Mouse (Mus musculus) fat pad, adult 2 months (tissue): ENCODE data around the gene Cnn3.

ENCODE experiments used
- DNase-seq: peaks from one replicate; pipeline ENCODE4 v3.0.0-alpha.2; 2011; ENCODE audit warnings: low read depth, low spot score; ENCODE audit errors: extremely low read depth

Cnn3 gene

GRCm38 (mm10) chr3:121448606-121449005 lies 22.3 kb downstream of the Cnn3 start:
- peak; percentile 95 for DNase-seq

DNA sequence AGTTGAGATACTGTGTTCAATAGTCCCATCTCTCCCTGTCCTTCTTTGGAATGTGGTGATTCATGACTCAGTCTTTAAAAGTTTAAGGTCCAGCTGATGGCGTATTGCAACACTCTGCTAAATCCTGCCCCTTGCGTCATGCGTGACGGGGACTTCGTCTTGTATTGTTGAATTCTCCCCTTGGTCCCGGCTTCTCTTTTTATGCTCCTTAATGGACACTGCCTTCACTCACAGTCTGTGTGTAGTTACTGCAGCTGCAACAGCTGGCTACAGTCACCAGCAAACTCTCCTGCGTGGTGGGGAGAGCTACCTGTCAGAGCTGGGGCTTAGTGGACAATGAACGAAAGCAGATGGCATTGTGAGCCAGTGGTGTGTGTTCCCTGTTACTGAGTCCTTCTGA lies 23.2 kb downstream of the Cnn3 start:
- no peak for DNase-seq

GRCm38 (mm10) chr3:121451404-121451803 lies 25.1 kb downstream of the Cnn3 start:
- DNase-seq: no peak

DNA sequence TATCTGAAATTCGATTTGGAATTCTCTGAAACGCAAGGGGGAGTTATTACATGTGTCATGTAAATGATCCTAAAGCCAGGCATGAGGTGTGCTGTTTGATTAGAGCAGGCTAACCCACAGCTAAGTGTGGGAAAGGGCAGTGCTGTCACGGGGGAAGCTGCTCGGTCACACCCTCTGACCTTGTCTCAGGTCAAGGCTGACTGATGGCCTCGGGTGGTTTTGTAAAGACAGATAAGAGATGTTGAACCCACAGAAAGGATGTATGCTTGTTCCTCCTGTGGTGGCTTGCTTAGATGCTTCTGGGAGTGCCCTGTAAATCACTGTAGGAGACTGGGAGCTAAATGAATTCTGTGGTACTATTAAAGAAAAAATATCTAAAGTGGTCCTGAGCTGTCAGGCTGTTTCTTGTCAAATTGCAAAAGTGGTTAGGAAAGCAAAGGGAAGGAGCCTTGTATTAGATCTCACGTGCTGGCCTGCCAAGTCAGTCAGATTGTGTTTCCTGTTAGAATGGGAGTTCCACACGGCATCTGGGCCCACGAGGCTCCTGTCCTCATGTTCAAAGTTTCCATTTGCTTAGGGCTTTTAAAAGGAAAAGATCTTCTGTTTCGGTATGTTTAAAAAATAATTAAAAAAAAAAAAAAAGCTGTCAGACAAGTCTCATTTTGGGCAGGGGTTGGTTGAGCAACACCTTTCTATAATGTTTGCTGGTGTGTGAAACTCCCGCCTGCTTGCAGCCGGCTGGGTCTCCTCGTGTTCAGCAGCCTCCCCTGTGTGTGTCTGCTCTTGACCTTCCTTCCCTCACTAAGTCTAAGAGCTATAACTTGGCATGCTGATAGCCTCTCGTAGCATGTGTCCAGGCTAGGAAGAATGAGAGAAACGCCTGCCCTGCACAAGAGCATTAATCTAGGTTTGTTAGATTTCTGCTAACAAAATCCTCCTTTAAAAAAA lies 32.5 kb downstream of the Cnn3 start:
- DNase-seq: no peak

DNA sequence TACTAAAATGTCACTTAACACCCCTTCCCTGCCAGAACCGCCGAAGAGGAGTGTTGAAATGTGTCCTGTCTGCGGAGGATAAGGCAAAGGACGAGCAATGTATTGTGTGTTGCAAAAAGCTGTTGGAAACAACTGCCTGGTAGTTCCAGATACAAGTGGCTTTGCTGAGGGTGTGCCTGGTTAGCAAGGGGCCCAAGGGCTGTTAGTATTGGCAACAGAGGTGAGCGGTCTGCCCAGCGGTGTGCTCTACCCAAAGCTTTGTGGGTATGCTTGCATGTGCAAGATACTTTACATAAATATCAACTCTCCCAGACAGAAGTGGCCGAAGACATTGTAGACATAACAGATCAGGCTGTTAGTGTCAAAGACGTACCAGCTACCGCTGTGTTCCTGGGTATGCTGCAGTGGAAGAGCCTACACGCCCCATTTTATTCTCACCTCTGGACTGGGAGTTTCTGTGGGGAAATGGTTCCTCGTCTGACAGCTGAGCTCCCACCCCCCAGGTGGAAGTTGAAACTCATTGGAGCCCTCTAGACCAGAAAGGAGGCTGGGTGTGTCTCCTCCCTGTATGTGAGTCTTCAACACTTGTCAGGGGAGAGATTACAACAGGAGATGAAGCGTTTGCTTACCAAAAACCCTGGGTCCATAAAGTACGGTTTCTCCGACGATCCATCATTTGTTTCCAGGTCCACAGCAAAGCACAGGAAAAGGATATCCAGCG lies 34.3 kb downstream of the Cnn3 start:
- DNase-seq: no peak

- DNase-seq: no peak
Measured at GRCm38 (mm10) chr3:121461477-121461876, 35.2 kb downstream of the Cnn3 start.

GRCm38 (mm10) chr3:121462782-121463181 lies 36.5 kb downstream of the Cnn3 start:
- no peak for DNase-seq

DNA sequence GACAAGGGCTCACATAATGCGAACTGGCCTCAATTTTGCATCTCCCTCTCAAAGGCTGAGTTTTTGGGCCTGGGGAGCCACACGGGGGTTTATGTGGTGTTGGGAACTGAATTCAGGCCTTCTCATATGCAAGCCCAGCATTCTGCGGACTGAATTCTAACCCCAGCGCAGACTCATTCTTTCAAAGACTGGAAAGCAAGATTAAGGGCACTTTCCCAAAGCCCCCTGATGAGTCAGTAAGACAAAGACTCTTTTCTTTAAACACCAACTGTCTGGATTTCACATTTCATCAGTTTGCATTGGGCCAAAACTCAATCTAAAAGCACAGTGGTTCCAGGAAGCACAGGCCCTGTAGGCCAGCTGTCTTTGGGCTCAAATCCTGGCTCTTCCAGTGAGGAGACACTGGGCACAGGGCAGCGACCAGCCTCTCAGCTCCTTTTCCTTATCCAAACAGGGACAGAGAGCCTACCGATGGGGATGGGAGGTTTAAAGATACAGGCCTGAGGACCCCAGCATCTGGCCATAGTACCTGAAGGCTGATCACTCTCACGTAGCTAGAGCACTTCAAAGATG lies 38.5 kb downstream of the Cnn3 start:
- DNase-seq: no peak

DNA sequence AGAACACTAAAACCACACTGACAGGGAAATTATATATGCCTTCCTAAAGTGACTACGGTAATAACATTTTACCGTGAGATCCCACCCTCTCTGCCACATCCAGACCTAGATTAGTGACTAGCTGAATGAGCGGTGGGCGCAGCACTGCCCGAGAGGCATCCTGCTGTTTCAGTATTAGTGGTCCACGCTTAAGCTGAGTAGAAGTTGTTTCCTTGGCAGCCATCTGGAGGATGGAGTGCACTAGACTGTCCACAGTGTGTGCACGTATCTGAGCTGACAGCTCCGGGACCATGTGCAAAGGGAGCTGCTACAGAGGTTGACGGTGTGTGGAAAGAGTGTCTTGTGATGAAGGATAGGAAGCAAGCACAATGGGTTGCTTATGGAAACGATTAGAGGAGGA lies 39.5 kb downstream of the Cnn3 start:
- no peak for DNase-seq

- DNase-seq: no peak
Measured at GRCm38 (mm10) chr3:121467094-121467552, 40.8 kb downstream of the Cnn3 start.

DNA sequence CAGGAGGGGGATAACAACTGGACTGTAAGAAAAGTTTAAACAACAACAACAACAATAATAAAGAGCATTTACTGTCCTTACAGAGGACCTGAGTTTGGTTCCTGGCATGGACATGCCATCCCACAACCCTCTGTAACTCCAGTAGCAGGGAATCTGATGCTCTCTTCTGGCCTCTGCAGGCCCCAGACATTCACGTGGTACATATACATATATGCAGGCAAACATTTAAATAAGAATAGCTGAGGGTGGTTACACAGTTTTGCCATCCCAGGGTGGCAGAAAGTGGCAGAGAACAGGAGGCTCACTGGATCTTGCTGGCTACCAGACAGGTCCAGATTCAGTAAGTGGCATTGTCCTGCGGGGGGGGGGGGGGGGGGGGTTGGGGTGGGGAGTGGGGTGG lies 41.8 kb downstream of the Cnn3 start:
- DNase-seq: no peak

DNA sequence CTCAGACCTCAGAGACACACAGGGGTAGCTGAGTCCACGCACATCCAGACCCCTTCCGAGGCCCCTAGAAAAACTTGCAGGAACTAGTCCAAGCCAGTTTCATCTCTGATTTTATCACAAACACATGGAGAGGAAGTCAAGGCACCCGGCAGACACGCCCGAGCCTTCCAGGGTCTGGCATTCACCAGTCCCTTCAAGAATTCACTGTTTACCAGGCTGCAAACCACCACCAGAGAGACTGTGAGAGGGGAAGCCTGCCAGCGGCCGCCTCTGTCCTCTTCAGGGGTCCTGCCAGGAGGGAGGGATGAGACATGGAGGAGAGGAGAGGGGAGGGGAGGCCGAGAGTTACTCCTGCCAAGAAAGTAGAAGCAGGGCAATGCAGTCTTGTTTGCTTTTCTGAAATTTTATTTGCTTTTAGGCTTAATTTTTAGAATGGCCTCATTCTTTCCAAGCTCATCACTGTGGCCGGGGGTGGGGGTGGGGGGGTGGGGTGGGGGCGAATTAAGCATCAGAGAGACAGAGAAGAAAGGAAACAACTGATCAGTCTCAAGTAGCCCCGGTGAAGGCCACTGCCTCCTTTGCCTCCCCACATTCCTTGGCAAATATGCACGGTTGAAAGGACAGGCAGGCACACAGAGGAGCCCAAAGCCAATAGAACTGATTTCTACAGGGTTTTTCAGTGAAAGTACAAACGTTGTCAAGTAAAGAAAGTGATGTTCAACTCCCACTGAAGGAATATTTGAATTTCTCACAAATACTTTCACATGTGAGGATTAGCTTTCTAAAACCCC lies 43.1 kb downstream of the Cnn3 start:
- DNase-seq: no peak

DNA sequence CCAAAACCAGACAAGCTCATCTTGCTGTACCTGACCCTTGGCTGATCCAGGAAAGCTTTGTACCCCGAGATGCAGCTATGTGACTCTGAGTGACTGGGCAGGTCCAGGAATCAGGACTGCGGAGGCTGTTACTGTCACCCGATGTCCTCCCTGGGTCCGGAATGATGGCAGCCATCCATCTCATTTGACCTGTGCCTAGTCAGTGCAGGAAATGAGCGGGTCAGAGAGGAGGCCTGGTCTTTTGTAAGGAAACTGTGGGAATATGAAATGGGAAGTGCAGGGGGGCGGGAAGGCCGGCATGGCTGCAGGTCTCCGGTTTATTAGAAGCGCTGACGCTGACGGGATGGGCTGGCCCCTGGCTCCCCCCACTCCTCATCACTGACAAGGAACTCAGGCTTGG lies 45.4 kb downstream of the Cnn3 start:
- no peak for DNase-seq

DNA sequence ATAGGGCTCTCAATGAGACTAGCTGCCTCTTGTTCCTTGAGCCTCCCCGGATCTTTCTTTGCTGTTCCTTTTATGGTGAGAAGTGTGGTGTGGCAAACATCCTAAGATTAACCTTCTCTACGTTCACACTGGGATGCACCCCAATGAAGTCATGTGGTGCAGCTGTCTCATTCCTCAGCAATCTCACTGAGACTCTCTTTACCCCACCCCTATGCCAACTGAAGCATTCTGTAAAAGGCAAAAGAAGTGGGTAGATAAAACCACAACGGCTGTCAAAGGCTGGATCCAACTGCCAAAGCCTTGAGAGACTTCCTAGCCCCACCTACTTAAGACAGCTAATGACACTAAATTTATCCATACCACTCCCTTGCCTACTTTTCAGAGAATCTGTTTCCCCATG lies 48.4 kb downstream of the Cnn3 start:
- DNase-seq: no peak

- no peak for DNase-seq
Measured at GRCm38 (mm10) chr3:121480030-121480960, 54.0 kb downstream of the Cnn3 start.

- DNase-seq: no peak
Measured at GRCm38 (mm10) chr3:121480961-121481436, 54.7 kb downstream of the Cnn3 start.

GRCm38 (mm10) chr3:121481564-121481963 lies 55.3 kb downstream of the Cnn3 start:
- DNase-seq: no peak

DNA sequence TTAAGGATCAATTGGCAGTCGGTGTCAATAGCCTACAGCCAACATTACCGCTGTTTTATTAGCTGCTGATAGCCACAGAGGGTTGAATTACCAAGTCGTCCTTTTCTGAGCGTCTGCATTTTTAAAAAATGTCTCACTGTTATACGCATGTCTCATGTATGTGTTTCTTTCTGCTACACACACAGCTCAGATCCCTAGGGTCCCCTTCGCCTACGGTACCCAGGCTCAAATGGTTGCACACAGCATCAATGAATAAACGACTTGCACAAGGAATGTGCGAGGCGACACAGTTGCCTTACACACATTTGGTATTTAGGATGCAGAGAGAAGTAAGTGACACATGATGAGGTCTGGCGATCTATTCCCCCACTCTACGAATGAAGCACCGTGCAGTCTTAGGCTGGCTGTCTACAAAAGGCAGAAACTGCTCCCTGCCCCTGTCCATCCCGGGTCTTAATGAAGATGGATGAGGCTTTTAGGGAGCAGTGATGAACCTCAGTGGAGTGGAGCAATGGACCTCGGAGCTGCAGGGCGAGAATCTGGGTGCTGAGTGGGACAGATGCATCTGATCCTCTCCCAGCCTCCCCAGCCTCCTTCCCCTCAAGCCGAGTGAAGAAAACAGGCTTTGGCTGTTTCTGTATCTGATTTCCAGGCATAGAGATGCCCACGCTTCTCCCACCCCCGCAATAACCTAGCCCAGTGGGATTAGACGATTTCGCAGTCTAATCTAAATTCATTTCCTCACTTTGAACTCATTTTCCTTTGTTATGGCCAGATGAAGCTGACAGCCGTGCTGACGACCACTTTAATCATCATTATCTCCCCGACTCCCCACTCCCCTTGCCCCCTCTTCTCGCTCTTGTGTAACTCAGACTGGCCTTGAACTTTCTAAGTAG lies 57.2 kb downstream of the Cnn3 start:
- DNase-seq: no peak

DNA sequence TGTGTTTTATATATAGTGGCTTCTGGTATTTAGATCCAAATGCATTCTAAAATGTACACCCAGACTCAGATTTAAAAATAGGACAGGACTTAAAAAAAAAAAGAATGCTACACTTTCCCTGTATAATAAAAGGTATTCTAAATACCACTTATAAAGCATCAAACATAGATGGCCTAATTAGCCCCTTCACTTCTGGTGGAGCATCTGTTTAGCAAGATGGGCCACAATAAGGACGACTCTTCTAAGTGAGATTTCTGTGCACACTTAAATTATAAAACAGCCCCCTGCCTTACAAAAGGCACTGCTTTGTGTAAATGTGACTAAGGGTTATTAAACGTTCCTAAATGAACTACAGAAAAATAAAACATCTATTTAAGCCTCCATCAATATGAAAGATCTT lies 58.9 kb downstream of the Cnn3 start:
- no peak for DNase-seq
